Mouse (Mus musculus): ENCODE measurements around the gene Snn. TPM values are rescaled to one million over a fixed set of nuclear protein-coding genes. Genes with fewer than 3 reads are reported as not detected.

Gene Snn
- polyA plus RNA-seq, 1 experiment from 2014 or later, result 17.0 TPM

GRCm38 (mm10) chr16:11104905-11105304 lies 44.2 kb downstream of the Snn start:
- Histone ChIP-seq H3K4me3 (ENCODE audit: low read depth, low read length) (no peak overlapping the region), H3K27ac (ENCODE audit: low read depth, low read length) (no peak overlapping the region), H3K9ac (ENCODE audit: low read depth, low read length) (no peak overlapping the region), H3K9me3 (ENCODE audit: control insufficient read depth, low read length) (no peaks in the 10 kb centered on the region), H3K36me3 (ENCODE audit: control insufficient read depth, insufficient read depth, low read length) (peaks cover 6% of the 10 kb centered on the region; the same call in 1 of the 2 replicates), H3K4me2 (no peak overlapping the region), H3K4me1 (replicated peaks; ENCODE audit: control insufficient read depth, insufficient read depth, low read length) (no peaks in the 10 kb centered on the region), H3K27me3 (replicated peaks; ENCODE audit: control insufficient read depth, insufficient read depth, low read length) (no peaks in the 10 kb centered on the region)
- ATAC-seq (replicated peaks; ENCODE audit: low FRiP score) (no peak), DNase-seq (ENCODE audit: low spot score) (no peak)
- WGBS, result 96% methylated on average over 1 of the region's 1 CpGs

GRCm38 (mm10) chr16:11109198-11109740 lies 48.5 kb downstream of the Snn start:
- DNase-seq (ENCODE audit: low spot score) (no peak), ATAC-seq (replicated peaks; ENCODE audit: low FRiP score) (no peak)
- WGBS, result 77% methylated on average over 4 of the region's 4 CpGs
- H3K9ac ChIP-seq (ENCODE audit: low read depth, low read length), result no peak overlapping the region
- H3K4me1 ChIP-seq (replicated peaks; ENCODE audit: control insufficient read depth, insufficient read depth, low read length), result no peaks in the 10 kb centered on the region
- no peaks in the 10 kb centered on the region for H3K27me3 ChIP-seq (replicated peaks; ENCODE audit: control insufficient read depth, insufficient read depth, low read length)
- H3K9me3 ChIP-seq (ENCODE audit: control insufficient read depth, low read length), result no peaks in the 10 kb centered on the region
- H3K36me3 ChIP-seq (ENCODE audit: control insufficient read depth, insufficient read depth, low read length), result peaks cover 6% of the 10 kb centered on the region; the same call in 1 of the 2 replicates
- H3K27ac ChIP-seq (ENCODE audit: low read depth, low read length), result no peak overlapping the region
- H3K4me3 ChIP-seq (ENCODE audit: low read depth, low read length), result no peak overlapping the region
- no peak overlapping the region for H3K4me2 ChIP-seq

GRCm38 (mm10) chr16:11122625-11123024 lies 61.9 kb downstream of the Snn start:
- H3K36me3 ChIP-seq (ENCODE audit: control insufficient read depth, insufficient read depth, low read length), result peaks cover 16% of the 10 kb centered on the region

GRCm38 (mm10) chr16:11124110-11124509 lies 63.4 kb downstream of the Snn start:
- Histone ChIP-seq H3K9ac (ENCODE audit: low read depth, low read length) (no peak overlapping the region), H3K27me3 (replicated peaks; ENCODE audit: control insufficient read depth, insufficient read depth, low read length) (no peaks in the 10 kb centered on the region), H3K4me1 (replicated peaks; ENCODE audit: control insufficient read depth, insufficient read depth, low read length) (no peaks in the 10 kb centered on the region), H3K27ac (ENCODE audit: low read depth, low read length) (no peak overlapping the region), H3K36me3 (ENCODE audit: control insufficient read depth, insufficient read depth, low read length) (peaks cover 16% of the 10 kb centered on the region), H3K9me3 (ENCODE audit: control insufficient read depth, low read length) (no peaks in the 10 kb centered on the region), H3K4me2 (no peak overlapping the region), H3K4me3 (ENCODE audit: low read depth, low read length) (no peak overlapping the region)
- no peak for ATAC-seq (replicated peaks; ENCODE audit: low FRiP score)
- WGBS, result 100% methylated on average over 1 of the region's 1 CpGs
- no peak for DNase-seq (ENCODE audit: low spot score)

More at GRCm38 (mm10) chr16:11122625-11123024, 61.9 kb downstream of the Snn start:
- Histone ChIP-seq H3K27me3 (replicated peaks; ENCODE audit: control insufficient read depth, insufficient read depth, low read length) (no peaks in the 10 kb centered on the region), H3K4me2 (no peak overlapping the region), H3K4me3 (ENCODE audit: low read depth, low read length) (no peak overlapping the region), H3K4me1 (replicated peaks; ENCODE audit: control insufficient read depth, insufficient read depth, low read length) (no peaks in the 10 kb centered on the region), H3K27ac (ENCODE audit: low read depth, low read length) (no peak overlapping the region), H3K9me3 (ENCODE audit: control insufficient read depth, low read length) (no peaks in the 10 kb centered on the region), H3K9ac (ENCODE audit: low read depth, low read length) (no peak overlapping the region)
- DNase-seq (ENCODE audit: low spot score) (no peak), ATAC-seq (replicated peaks; ENCODE audit: low FRiP score) (no peak)
- WGBS, result 94% methylated on average over 2 of the region's 2 CpGs

Other genes starting within 250 kb of the Snn start
- gene Gm11172, start 248.0 kb upstream of the Snn start, polyA plus RNA-seq (2014; fragmentation: Nextera tagmentation; extraction: Ambion mirVana), result not detected in 2 replicates
- 3.0 and 3.4 TPM in 2 replicates for gene Rmi2, start 225.9 kb upstream of the Snn start, polyA plus RNA-seq (2014; fragmentation: Nextera tagmentation; extraction: Ambion mirVana)
- 53.6 and 56.0 TPM in 2 replicates for gene Litaf, start 5.2 kb downstream of the Snn start, polyA plus RNA-seq (2014; fragmentation: Nextera tagmentation; extraction: Ambion mirVana)
- gene Txndc11, start 73.7 kb downstream of the Snn start, polyA plus RNA-seq (2014; fragmentation: Nextera tagmentation; extraction: Ambion mirVana), result 36.5 and 38.0 TPM in 2 replicates
- gene Zc3h7a, start 115.4 kb downstream of the Snn start, polyA plus RNA-seq (2014; fragmentation: Nextera tagmentation; extraction: Ambion mirVana), result 87.9 and 92.2 TPM in 2 replicates
- gene Rsl1d1, start 142.4 kb downstream of the Snn start, polyA plus RNA-seq (2014; fragmentation: Nextera tagmentation; extraction: Ambion mirVana), result 313 and 345 TPM in 2 replicates
- gene Gspt1, start 193.4 kb downstream of the Snn start, polyA plus RNA-seq (2014; fragmentation: Nextera tagmentation; extraction: Ambion mirVana), result 126 and 129 TPM in 2 replicates